ENCODE assay signal across 9 mouse cellular contexts in the genomic region with DNA sequence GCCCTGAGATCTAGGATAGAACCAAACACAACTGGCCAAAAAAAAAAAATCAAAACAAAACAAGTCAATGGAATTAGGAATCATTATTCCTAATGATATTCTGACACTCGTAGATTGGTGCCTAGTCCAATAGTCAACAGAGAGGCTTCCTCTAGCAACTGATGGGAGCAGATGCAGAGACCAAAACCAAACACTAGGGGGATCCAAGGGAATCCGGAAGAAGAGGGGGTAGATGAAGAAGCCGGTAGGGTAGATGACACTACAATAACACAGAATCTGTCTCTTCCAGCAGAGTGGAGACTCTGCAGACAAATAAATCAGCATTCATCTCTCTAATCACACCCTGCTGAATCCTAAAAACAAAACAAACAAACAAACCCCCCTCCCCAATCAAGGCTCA. TPM values are rescaled to one million over a fixed set of nuclear protein-coding genes. Genes with fewer than 3 reads are reported as not detected.
DNase-seq lines count a peak whose midpoint lies in the region; ATAC-seq and TF ChIP-seq lines count a peak whose summit lies in the region.
"Had no signal": no experiment of that assay in that cellular context is flagged by ENCODE, and none has a peak within 500 bp of the region (broad histone marks: within the 10 kb centered on the region; RNA-seq: fewer than 3 reads in every experiment).

No protein-coding gene starts in this region.

- TF ChIP-seq POLR2A in brain, embryonic 14.5 days (IDR thresholded peaks at IDR 0.05; ENCODE audit: borderline replicate concordance, extremely low read depth, insufficient read depth, insufficient read length, poor library complexity, severe bottlenecking): no peak

- H3K9ac ChIP-seq in kidney, embryonic 14.5 days (ENCODE audit: low read depth, low read length): no peak overlapping the region
- no peak overlapping the region for H3K9ac ChIP-seq in kidney, postnatal 0 days (ENCODE audit: low read depth, low read length)
- H3K9ac ChIP-seq: embryonic facial prominence, embryonic 15.5 days had no signal

- no peaks in the 10 kb centered on the region; the same call in 1 of the 2 replicates for H3K36me3 ChIP-seq in kidney, embryonic 14.5 days (ENCODE audit: control insufficient read depth, insufficient read depth, low read length)
- no peaks in the 10 kb centered on the region for H3K36me3 ChIP-seq in kidney, postnatal 0 days (ENCODE audit: insufficient read depth, low read length)
- H3K36me3 ChIP-seq: embryonic facial prominence, embryonic 15.5 days had no signal

- no peak overlapping the region for H3K4me3 ChIP-seq in kidney, embryonic 14.5 days (ENCODE audit: low read length)
- H3K4me3 ChIP-seq in kidney, postnatal 0 days (replicated peaks; ENCODE audit: low read depth, low read length): no peak overlapping the region
- H3K4me3 ChIP-seq: embryonic facial prominence, embryonic 15.5 days had no signal

- TF ChIP-seq CTCF in brain, embryonic 14.5 days (IDR thresholded peaks at IDR 0.05; ENCODE audit: borderline replicate concordance, extremely low read depth, insufficient read depth, insufficient read length): peak; percentile 42; the same call in 1 of the 2 replicates
- peak; percentile 66 for TF ChIP-seq CTCF in kidney, postnatal 0 days (IDR thresholded peaks at IDR 0.05; ENCODE audit: low read depth)

- H3K9me3 ChIP-seq in kidney, embryonic 14.5 days (ENCODE audit: control insufficient read depth, low read length): no peaks in the 10 kb centered on the region
- no peaks in the 10 kb centered on the region for H3K9me3 ChIP-seq in kidney, postnatal 0 days (replicated peaks; ENCODE audit: low read length)
- H3K9me3 ChIP-seq: embryonic facial prominence, embryonic 15.5 days had no signal

- no peaks in the 10 kb centered on the region for H3K27me3 ChIP-seq in kidney, embryonic 14.5 days (ENCODE audit: control insufficient read depth, insufficient read depth, low read length)
- no peaks in the 10 kb centered on the region for H3K27me3 ChIP-seq in kidney, postnatal 0 days (ENCODE audit: insufficient read depth, low read length)
- H3K27me3 ChIP-seq: embryonic facial prominence, embryonic 15.5 days had no signal

- DNase-seq in kidney, adult 11 months: peak; percentile 43
- peak; percentile 80 for DNase-seq in ES-CJ7 (ENCODE audit: low read depth, low spot score)
- DNase-seq in brain, embryonic 14.5 days (ENCODE audit: low read depth): no peak
- DNase-seq in kidney, postnatal 0 days (ENCODE audit: low spot score): peak; percentile 63
- peak; percentile 73 for DNase-seq in spleen, postnatal 36 days (ENCODE audit: low spot score in 2 of 2)
- DNase-seq in layer of hippocampus, adult 9-11 months: no peak
- DNase-seq in layer of hippocampus, postnatal 25 days (ENCODE audit: extremely low spot score in 1 of 2, low spot score in 1 of 2): no peak

- no peak for ATAC-seq in kidney, embryonic 14.5 days (ENCODE audit: low FRiP score, low TSS enrichment)
- no peak for ATAC-seq in kidney, postnatal 0 days (replicated peaks; ENCODE audit: low FRiP score, low read depth)

- no peak overlapping the region for H3K4me2 ChIP-seq in kidney, embryonic 14.5 days (replicated peaks; ENCODE audit: low read depth, low read length)
- no peak overlapping the region for H3K4me2 ChIP-seq in kidney, postnatal 0 days (ENCODE audit: low read length)
- H3K4me2 ChIP-seq: embryonic facial prominence, embryonic 15.5 days had no signal

- peaks cover 5% of the 10 kb centered on the region for H3K4me1 ChIP-seq in kidney, embryonic 14.5 days (ENCODE audit: control insufficient read depth, insufficient read depth, low read length)
- peaks cover 5% of the 10 kb centered on the region; the same call in 1 of the 2 replicates for H3K4me1 ChIP-seq in kidney, postnatal 0 days (replicated peaks; ENCODE audit: insufficient read depth, low read length)

- no peak overlapping the region for H3K27ac ChIP-seq in kidney, embryonic 14.5 days (ENCODE audit: low read depth, low read length)
- H3K27ac ChIP-seq in kidney, postnatal 0 days: no peak overlapping the region
- H3K27ac ChIP-seq: embryonic facial prominence, embryonic 15.5 days had no signal

- WGBS in kidney, embryonic 14.5 days: 27% methylated on average over 3 of the region's 3 CpGs
- 20% methylated on average over 3 of the region's 3 CpGs for WGBS in kidney, postnatal 0 days

RNA-seq across cellular contexts. Expression of gene Ilf2, which starts 3.7 kb away (rescaled TPM):
- 245 and 262 TPM in 2 replicates for polyA plus RNA-seq in kidney, embryonic 14.5 days (2014; fragmentation: Nextera tagmentation; extraction: Ambion mirVana)
- polyA plus RNA-seq in brain, embryonic 14.5 days (2012; rRNA removed): 183 TPM in 2 replicates
- 118 and 134 TPM in 2 replicates for polyA plus RNA-seq in kidney, postnatal 0 days (2015; fragmentation: Nextera tagmentation; extraction: Ambion mirVana)
- total RNA-seq in layer of hippocampus, postnatal 25 days (2021): 10 to 100 TPM; 81.2 to 87.4 TPM

RNA-seq across cellular contexts. Expression of gene Npr1, which starts 6.5 kb away (rescaled TPM):
- polyA plus RNA-seq in kidney, embryonic 14.5 days (2014; fragmentation: Nextera tagmentation; extraction: Ambion mirVana): 11.0 and 12.3 TPM in 2 replicates
- 5.8 and 7.5 TPM in 2 replicates for polyA plus RNA-seq in brain, embryonic 14.5 days (2012; rRNA removed)
- polyA plus RNA-seq in kidney, postnatal 0 days (2015; fragmentation: Nextera tagmentation; extraction: Ambion mirVana): 16.7 and 17.1 TPM in 2 replicates
- 1 to 10 TPM; 4.7 to 5.0 TPM for total RNA-seq in layer of hippocampus, postnatal 25 days (2021)

RNA-seq across cellular contexts. Expression of gene Snapin, which starts 18.6 kb away (rescaled TPM):
- polyA plus RNA-seq in kidney, embryonic 14.5 days (2014; fragmentation: Nextera tagmentation; extraction: Ambion mirVana): 58.5 and 67.6 TPM in 2 replicates
- polyA plus RNA-seq in brain, embryonic 14.5 days (2012; rRNA removed): 45.1 and 54.1 TPM in 2 replicates
- polyA plus RNA-seq in kidney, postnatal 0 days (2015; fragmentation: Nextera tagmentation; extraction: Ambion mirVana): 76.1 and 79.6 TPM in 2 replicates
- total RNA-seq in layer of hippocampus, postnatal 25 days (2021): 10 to 100 TPM; 49.8 to 53.4 TPM

RNA-seq across cellular contexts. Expression of gene Chtop, which starts 37.1 kb away (rescaled TPM):
- 98.8 and 105 TPM in 2 replicates for polyA plus RNA-seq in kidney, embryonic 14.5 days (2014; fragmentation: Nextera tagmentation; extraction: Ambion mirVana)
- 199 and 209 TPM in 2 replicates for polyA plus RNA-seq in brain, embryonic 14.5 days (2012; rRNA removed)
- 122 and 126 TPM in 2 replicates for polyA plus RNA-seq in kidney, postnatal 0 days (2015; fragmentation: Nextera tagmentation; extraction: Ambion mirVana)
- 100 to 1,000 TPM; 159 to 166 TPM for total RNA-seq in layer of hippocampus, postnatal 25 days (2021)

RNA-seq across cellular contexts. Expression of gene Ints3, which starts 38.8 kb away (rescaled TPM):
- 24.0 and 39.2 TPM in 2 replicates for polyA plus RNA-seq in kidney, embryonic 14.5 days (2014; fragmentation: Nextera tagmentation; extraction: Ambion mirVana)
- 56.0 and 66.1 TPM in 2 replicates for polyA plus RNA-seq in brain, embryonic 14.5 days (2012; rRNA removed)
- polyA plus RNA-seq in kidney, postnatal 0 days (2015; fragmentation: Nextera tagmentation; extraction: Ambion mirVana): 17.0 and 17.9 TPM in 2 replicates
- 10 to 100 TPM; 69.1 to 70.6 TPM for total RNA-seq in layer of hippocampus, postnatal 25 days (2021)

Comparison
In these comparisons a context has a peak if more than half of its experiments do, and no peak if none do; other contexts are left out.
1. DNase-seq: peak in kidney, adult 11 months (single experiment), ES-CJ7 (single experiment), kidney, postnatal 0 days (single experiment) and spleen, postnatal 36 days (2 of 2); none in brain, embryonic 14.5 days (single experiment), layer of hippocampus, adult 9-11 months (single experiment) and layer of hippocampus, postnatal 25 days (0 of 2).